Mouse (Mus musculus) C2C12 (cell line): ENCODE results near the gene Cox17.

Experiments used
- CTCF ChIP-seq: IDR thresholded peaks from one replicate; pipeline ENCODE4 v1.5.1; 2011; ENCODE audit not compliant: control insufficient read depth, insufficient read depth, insufficient read length
- MYOG ChIP-seq: IDR thresholded peaks from one replicate; pipeline ENCODE4 v1.6.1; 2011; ENCODE audit not compliant: control insufficient read depth, insufficient read length; ENCODE audit errors: extremely low read depth
- USF1 ChIP-seq: IDR thresholded peaks from one replicate; pipeline ENCODE4 v1.6.1; 2011; ENCODE audit warnings: low read depth, mild to moderate bottlenecking, control low read depth, moderate library complexity

DNA sequence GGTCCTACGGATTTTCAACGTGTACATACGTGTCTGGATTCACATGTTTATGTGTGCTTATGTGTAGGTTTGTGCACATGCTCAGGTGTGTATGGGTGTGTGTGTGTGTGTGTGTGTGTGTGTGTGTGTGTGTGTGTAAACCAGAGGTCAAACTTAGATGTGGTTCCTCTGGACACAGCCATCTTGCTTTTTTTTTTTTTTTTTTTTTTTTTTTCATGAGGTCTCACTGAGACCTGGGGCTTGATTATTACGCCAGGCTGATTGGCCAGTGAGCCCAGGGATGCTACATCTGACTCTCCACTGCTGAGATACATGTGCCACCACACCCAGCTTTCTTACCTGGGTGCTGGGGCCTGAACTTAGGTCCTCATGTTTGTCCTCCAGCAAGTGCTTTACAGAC lies 27.7 kb upstream of the Cox17 start:
- TF ChIP-seq CTCF: no peak
- TF ChIP-seq MYOG: no peak
- TF ChIP-seq USF1: no peak
